Mouse (Mus musculus): Measurements from ENCODE around the gene Trim25. TPM values are rescaled to one million over a fixed set of nuclear protein-coding genes. Genes with fewer than 3 reads are reported as not detected.
A peak's percentile ranks its signal among the peaks of the same experiment; 100 is the strongest.

The Trim25 gene
- polyA plus RNA-seq, 1 experiment, result 75.1 TPM

- TF ChIP-seq GATA1 (IDR thresholded peaks at IDR 0.05; ENCODE audit: low read length), result no peak
Measured at GRCm38 (mm10) chr11:89006404-89006803, 7.2 kb downstream of the Trim25 start.

- TF ChIP-seq GATA1 (IDR thresholded peaks at IDR 0.05; ENCODE audit: low read length), result no peak
Measured at GRCm38 (mm10) chr11:89007582-89007981, 8.4 kb downstream of the Trim25 start.

GRCm38 (mm10) chr11:89009066-89009465 is 9.9 kb downstream of the Trim25 start:
- no peak for TF ChIP-seq GATA1 (IDR thresholded peaks at IDR 0.05; ENCODE audit: low read length)

GRCm38 (mm10) chr11:89009496-89009895 is 10.3 kb downstream of the Trim25 start:
- TF ChIP-seq GATA1 (IDR thresholded peaks at IDR 0.05; ENCODE audit: low read length), result no peak

GRCm38 (mm10) chr11:89012241-89012640 is 13.1 kb downstream of the Trim25 start:
- no peak for TF ChIP-seq GATA1 (IDR thresholded peaks at IDR 0.05; ENCODE audit: low read length)

- TF ChIP-seq GATA1 (IDR thresholded peaks at IDR 0.05; ENCODE audit: low read length), result peak; percentile 39
Measured at GRCm38 (mm10) chr11:89017514-89018182, 18.5 kb downstream of the Trim25 start.

GRCm38 (mm10) chr11:89020681-89021305 is 21.6 kb downstream of the Trim25 start:
- TF ChIP-seq GATA1 (IDR thresholded peaks at IDR 0.05; ENCODE audit: low read length), result no peak

- TF ChIP-seq GATA1 (IDR thresholded peaks at IDR 0.05; ENCODE audit: low read length), result no peak
Measured at GRCm38 (mm10) chr11:89021687-89022086, 22.5 kb downstream of the Trim25 start.

- peak; percentile 56 for TF ChIP-seq GATA1 (IDR thresholded peaks at IDR 0.05; ENCODE audit: low read length)
Measured at GRCm38 (mm10) chr11:89022120-89022731, 23.1 kb downstream of the Trim25 start.

GRCm38 (mm10) chr11:89023477-89023876 is 24.3 kb downstream of the Trim25 start:
- TF ChIP-seq GATA1 (IDR thresholded peaks at IDR 0.05; ENCODE audit: low read length), result no peak

- TF ChIP-seq GATA1 (IDR thresholded peaks at IDR 0.05; ENCODE audit: low read length), result no peak
Measured at GRCm38 (mm10) chr11:89024181-89024881, 25.2 kb downstream of the Trim25 start.

GRCm38 (mm10) chr11:89025603-89026002 is 26.4 kb downstream of the Trim25 start:
- no peak for TF ChIP-seq GATA1 (IDR thresholded peaks at IDR 0.05; ENCODE audit: low read length)

GRCm38 (mm10) chr11:89026117-89026516 is 26.9 kb downstream of the Trim25 start:
- no peak for TF ChIP-seq GATA1 (IDR thresholded peaks at IDR 0.05; ENCODE audit: low read length)

GRCm38 (mm10) chr11:89027955-89028361 is 28.8 kb downstream of the Trim25 start:
- no peak for TF ChIP-seq GATA1 (IDR thresholded peaks at IDR 0.05; ENCODE audit: low read length)

GRCm38 (mm10) chr11:89028871-89029405 is 29.8 kb downstream of the Trim25 start:
- peak; percentile 78 for TF ChIP-seq GATA1 (IDR thresholded peaks at IDR 0.05; ENCODE audit: low read length)

GRCm38 (mm10) chr11:89030552-89030951 is 31.4 kb downstream of the Trim25 start:
- TF ChIP-seq GATA1 (IDR thresholded peaks at IDR 0.05; ENCODE audit: low read length), result no peak

Measured in G1E-ER4 (cell line).